Mouse (Mus musculus) embryonic fibroblast, embryonic 13.5 days (primary cell): ENCODE measurements at regions not wholly inside any gene's neighbourhood (a gene's known extent, or its start where the extent isn't known, plus 50 kb on each side); places are given as distances from the start of the nearest gene placed in this dataset.
A peak's percentile ranks its signal among the peaks of the same experiment; 100 is the strongest.

Experiments used
- H3K27ac ChIP-seq: 2 replicates; pipeline ENCODE4 v1.5.1; 2012; ENCODE audit warnings: low read length, control low read depth, inconsistent platforms; ENCODE audit not compliant: insufficient read depth
- H3K4me1 ChIP-seq: 2 replicates; pipeline ENCODE4 v1.6.1; 2011; ENCODE audit warnings: low read length; ENCODE audit not compliant: control insufficient read depth, insufficient read depth
- H3K4me3 ChIP-seq: 2 replicates; pipeline ENCODE4 v1.5.1; 2011; ENCODE audit warnings: mild to moderate bottlenecking, control low read depth, low read length; ENCODE audit not compliant: insufficient read depth
- CTCF ChIP-seq: IDR thresholded peaks from 2 replicates; pipeline ENCODE4 v1.5.1; 2011; ENCODE audit warnings: mild to moderate bottlenecking, control low read depth, low read length, moderate library complexity, borderline replicate concordance; ENCODE audit not compliant: insufficient read depth
- POLR2A ChIP-seq: IDR thresholded peaks from 2 replicates; pipeline ENCODE4 v1.6.1; 2011; ENCODE audit warnings: low read depth, mild to moderate bottlenecking, control low read depth, low read length, moderate library complexity

- TF ChIP-seq POLR2A (no peak), CTCF (peak; percentile 90)
- Histone ChIP-seq H3K27ac (no peak overlapping the region), H3K4me3 (no peak overlapping the region), H3K4me1 (no peaks in the 10 kb centered on the region)
Measured at GRCm38 (mm10) chr11:56107929-56108328, 67.1 kb upstream of the Nmur2 start.

GRCm38 (mm10) chr11:56105632-56106031 lies 64.8 kb upstream of the Nmur2 start:
- Histone ChIP-seq H3K4me1 (no peaks in the 10 kb centered on the region), H3K27ac (no peak overlapping the region), H3K4me3 (no peak overlapping the region)
- TF ChIP-seq POLR2A (no peak), CTCF (no peak)

GRCm38 (mm10) chr11:56092891-56093290 lies 52.1 kb upstream of the Nmur2 start:
- Histone ChIP-seq H3K4me3 (no peak overlapping the region), H3K27ac (no peak overlapping the region), H3K4me1 (no peaks in the 10 kb centered on the region)
- TF ChIP-seq CTCF: no peak
